Mouse (Mus musculus): ENCODE measurements around the gene Tmem270. TPM values are rescaled to one million over a fixed set of nuclear protein-coding genes. Genes with fewer than 3 reads are reported as not detected.
A peak's percentile ranks its signal among the peaks of the same experiment; 100 is the strongest.

Tmem270 gene
- polyA plus RNA-seq, 1 experiment from 2014 or later: not detected

DNA sequence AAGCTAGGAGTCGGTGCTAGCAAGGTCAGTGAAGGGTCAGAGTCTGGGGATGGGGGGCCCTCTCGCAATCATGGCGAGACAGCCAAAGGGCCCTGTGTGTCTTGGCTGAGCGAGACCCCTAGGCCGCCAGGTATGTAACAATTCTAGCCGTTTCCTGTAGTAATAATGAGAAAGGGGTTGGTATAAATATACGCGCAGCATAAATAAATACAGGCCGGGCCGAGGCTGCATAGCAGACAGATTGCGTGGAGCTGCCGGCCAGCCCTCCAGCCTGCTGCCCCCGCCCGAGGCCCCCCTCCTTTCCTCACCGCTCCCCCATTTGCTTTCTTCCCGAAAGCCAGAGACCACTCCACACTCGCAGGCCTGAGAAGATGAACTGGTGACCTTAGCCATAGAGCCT lies 8.9 kb downstream of the Tmem270 start:
- WGBS: 78% methylated on average over 17 of the region's 17 CpGs
- ATAC-seq (ENCODE audit: low FRiP score, low read depth): no peak
- no peak overlapping the region for H3K9ac ChIP-seq

DNA sequence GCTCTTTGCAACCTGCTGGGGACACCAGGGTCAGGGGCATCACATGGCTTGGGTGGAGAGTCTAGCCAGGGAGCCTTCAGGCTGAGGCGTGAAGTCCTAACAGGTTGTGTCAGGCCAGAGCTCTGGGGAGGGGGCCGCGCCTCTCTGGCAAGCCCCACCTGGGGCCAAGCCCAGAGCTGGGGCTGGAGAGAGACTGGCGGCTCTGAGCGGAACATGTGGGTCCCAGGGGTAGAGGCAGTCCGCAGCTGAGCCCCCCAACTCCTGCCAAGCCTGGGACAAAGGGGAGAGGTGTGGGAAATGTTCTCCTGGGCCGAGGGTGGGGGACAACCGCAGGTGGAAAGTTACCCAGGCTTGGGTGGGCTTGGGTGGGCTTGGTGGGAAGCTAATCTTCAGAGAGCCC lies 9.6 kb downstream of the Tmem270 start:
- Histone ChIP-seq H3K9ac (no peak overlapping the region), H3K36me3 (no peaks in the 10 kb centered on the region), H3K4me2 (no peak overlapping the region), H3K4me1 (replicated peaks) (peaks cover 7% of the 10 kb centered on the region), H3K9me3 (no peaks in the 10 kb centered on the region), H3K27me3 (no peaks in the 10 kb centered on the region), H3K4me3 (no peak overlapping the region), H3K27ac (replicated peaks) (no peak overlapping the region)
- no peak for ATAC-seq (ENCODE audit: low FRiP score, low read depth)
- WGBS: 71% methylated on average over 8 of the region's 8 CpGs

More for the DNA sequence above, 8.9 kb downstream of the Tmem270 start:
- H3K9me3 ChIP-seq: no peaks in the 10 kb centered on the region
- H3K4me3 ChIP-seq: no peak overlapping the region
- H3K27ac ChIP-seq (replicated peaks): no peak overlapping the region
- peaks cover 7% of the 10 kb centered on the region for H3K4me1 ChIP-seq (replicated peaks)
- no peak overlapping the region for H3K4me2 ChIP-seq
- H3K27me3 ChIP-seq: no peaks in the 10 kb centered on the region
- no peaks in the 10 kb centered on the region for H3K36me3 ChIP-seq

DNA sequence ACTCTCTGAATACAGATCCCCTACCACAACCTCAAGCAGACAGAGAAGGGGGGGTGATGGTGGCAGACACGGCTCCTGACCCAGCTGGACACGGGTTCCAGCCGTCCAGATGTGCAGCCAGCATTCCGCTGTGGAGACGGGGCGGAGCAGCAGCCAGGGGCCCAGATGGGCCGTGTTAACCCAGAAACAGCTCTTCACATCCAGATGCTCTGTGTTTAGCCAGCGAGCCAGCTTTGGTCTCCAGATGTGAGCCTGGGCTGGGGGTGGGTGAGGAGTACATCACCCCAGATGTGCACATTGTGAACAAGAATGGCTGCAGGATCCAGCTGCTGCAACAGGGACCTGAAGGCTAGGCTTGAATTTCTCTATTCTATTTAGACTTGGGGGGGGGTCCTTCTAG lies 11.2 kb downstream of the Tmem270 start:
- Histone ChIP-seq H3K27me3 (no peaks in the 10 kb centered on the region), H3K4me2 (no peak overlapping the region)
- 77% methylated on average over 8 of the region's 8 CpGs for WGBS

DNA sequence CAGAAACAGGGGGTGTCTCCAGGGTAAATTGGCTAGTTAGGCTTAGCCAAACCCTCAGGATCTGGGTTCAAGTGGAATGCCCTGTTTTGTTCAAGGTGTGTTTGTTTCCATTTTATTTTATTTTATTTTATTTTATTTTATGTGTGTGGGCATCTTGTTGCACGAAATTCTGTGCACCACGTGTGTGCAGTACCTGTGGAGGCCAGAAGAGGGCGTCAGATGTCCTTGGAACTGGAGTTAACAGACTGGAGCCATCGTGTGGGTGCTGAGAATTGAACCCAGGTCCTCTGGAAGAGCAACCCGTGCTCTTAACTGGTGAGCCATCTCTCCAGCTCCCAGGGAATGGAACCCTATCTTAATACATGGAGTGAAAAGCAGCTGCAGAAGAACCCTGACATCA lies 13.8 kb downstream of the Tmem270 start:
- 83% methylated on average over 5 of the region's 5 CpGs for WGBS
- Histone ChIP-seq H3K27me3 (no peaks in the 10 kb centered on the region), H3K9me3 (no peaks in the 10 kb centered on the region), H3K4me3 (no peak overlapping the region), H3K4me2 (no peak overlapping the region), H3K27ac (replicated peaks) (no peak overlapping the region), H3K9ac (no peak overlapping the region), H3K36me3 (no peaks in the 10 kb centered on the region), H3K4me1 (replicated peaks) (no peaks in the 10 kb centered on the region)
- ATAC-seq (ENCODE audit: low FRiP score, low read depth): no peak

More for the DNA sequence above, 11.2 kb downstream of the Tmem270 start:
- Histone ChIP-seq H3K4me3 (no peak overlapping the region), H3K9me3 (no peaks in the 10 kb centered on the region), H3K27ac (replicated peaks) (no peak overlapping the region), H3K4me1 (replicated peaks) (no peaks in the 10 kb centered on the region), H3K36me3 (no peaks in the 10 kb centered on the region), H3K9ac (no peak overlapping the region)
- no peak for ATAC-seq (ENCODE audit: low FRiP score, low read depth)

DNA sequence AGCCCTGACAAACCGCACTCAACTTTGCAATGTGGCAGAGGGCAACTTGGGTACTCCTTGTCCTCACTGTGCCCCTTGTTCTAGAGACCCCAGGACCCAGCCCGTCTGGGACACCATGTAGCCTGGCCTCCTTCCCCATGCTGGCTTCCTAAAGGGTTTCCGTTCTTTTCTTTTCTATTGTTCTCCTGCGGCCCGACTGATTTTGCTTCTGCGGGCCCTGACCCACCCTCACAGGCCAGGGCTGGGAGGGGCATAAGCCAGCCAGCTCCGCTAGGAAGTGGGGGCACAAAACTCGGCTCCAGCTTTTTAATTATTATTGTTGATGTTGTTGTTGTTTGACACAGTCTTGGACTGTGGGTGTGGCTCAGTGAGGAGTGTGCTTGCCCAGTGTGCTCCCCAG lies 15.0 kb downstream of the Tmem270 start:
- Histone ChIP-seq H3K36me3 (no peaks in the 10 kb centered on the region), H3K27ac (replicated peaks) (no peak overlapping the region), H3K4me3 (no peak overlapping the region), H3K4me1 (replicated peaks) (no peaks in the 10 kb centered on the region), H3K27me3 (no peaks in the 10 kb centered on the region), H3K9ac (no peak overlapping the region), H3K9me3 (no peaks in the 10 kb centered on the region), H3K4me2 (no peak overlapping the region)
- ATAC-seq (ENCODE audit: low FRiP score, low read depth): no peak; the same call in 1 of the 2 replicates
- WGBS: 54% methylated on average over 8 of the region's 8 CpGs

DNA sequence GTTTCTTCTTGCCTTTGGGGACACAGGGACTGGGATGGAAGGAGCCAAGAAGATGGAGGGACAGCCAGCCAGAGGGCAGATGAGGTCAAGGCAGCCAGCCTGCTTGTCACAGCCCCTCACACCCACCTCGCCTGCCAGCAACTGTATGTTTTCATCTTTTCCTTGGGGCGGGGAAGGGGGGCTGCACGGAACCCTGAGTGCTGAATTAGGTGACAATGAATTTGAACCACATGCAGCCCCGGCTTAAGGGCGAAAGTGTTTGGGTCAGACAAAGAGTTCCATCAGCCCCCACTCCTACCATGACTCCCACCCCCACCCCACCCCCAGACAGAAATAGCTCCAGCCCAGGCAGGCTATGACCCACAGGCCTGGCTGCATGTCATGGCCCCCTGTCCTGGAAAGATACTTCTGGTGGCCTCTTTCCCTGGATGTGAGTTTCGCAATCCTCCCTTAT lies 15.9 kb downstream of the Tmem270 start:
- no peaks in the 10 kb centered on the region for H3K4me1 ChIP-seq (replicated peaks)
- no peaks in the 10 kb centered on the region for H3K9me3 ChIP-seq
- no peaks in the 10 kb centered on the region for H3K27me3 ChIP-seq
- 83% methylated on average over 6 of the region's 6 CpGs for WGBS
- H3K9ac ChIP-seq: no peak overlapping the region
- no peak overlapping the region for H3K4me3 ChIP-seq
- no peak overlapping the region for H3K27ac ChIP-seq (replicated peaks)
- no peak overlapping the region for H3K4me2 ChIP-seq
- H3K36me3 ChIP-seq: no peaks in the 10 kb centered on the region
- ATAC-seq (ENCODE audit: low FRiP score, low read depth): no peak

DNA sequence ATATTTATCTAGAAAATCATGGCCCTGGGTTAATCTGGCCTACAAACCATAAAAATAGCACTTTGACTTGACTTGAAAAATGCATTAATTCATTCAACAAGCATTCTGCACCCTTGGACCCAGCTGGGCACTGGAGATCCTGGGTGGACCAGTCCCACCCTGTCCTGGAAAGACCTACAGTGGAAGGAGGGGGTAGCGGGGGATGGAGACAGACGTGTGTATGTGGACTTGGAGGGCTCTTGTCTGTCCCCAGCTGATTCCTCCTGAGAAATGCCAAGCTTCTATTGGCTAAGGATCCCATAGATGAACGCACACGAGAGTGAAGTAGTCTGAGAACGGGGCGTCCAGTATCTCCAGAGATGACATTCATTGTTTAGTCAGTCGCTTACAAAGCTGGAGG lies 18.0 kb downstream of the Tmem270 start:
- 88% methylated on average over 7 of the region's 7 CpGs for WGBS
- no peak overlapping the region for H3K4me2 ChIP-seq
- H3K9ac ChIP-seq: no peak overlapping the region
- no peaks in the 10 kb centered on the region for H3K36me3 ChIP-seq
- no peak overlapping the region for H3K4me3 ChIP-seq
- no peak for ATAC-seq (ENCODE audit: low FRiP score, low read depth)
- H3K9me3 ChIP-seq: no peaks in the 10 kb centered on the region
- no peaks in the 10 kb centered on the region for H3K27me3 ChIP-seq
- no peaks in the 10 kb centered on the region for H3K4me1 ChIP-seq (replicated peaks)
- no peak overlapping the region for H3K27ac ChIP-seq (replicated peaks)

DNA sequence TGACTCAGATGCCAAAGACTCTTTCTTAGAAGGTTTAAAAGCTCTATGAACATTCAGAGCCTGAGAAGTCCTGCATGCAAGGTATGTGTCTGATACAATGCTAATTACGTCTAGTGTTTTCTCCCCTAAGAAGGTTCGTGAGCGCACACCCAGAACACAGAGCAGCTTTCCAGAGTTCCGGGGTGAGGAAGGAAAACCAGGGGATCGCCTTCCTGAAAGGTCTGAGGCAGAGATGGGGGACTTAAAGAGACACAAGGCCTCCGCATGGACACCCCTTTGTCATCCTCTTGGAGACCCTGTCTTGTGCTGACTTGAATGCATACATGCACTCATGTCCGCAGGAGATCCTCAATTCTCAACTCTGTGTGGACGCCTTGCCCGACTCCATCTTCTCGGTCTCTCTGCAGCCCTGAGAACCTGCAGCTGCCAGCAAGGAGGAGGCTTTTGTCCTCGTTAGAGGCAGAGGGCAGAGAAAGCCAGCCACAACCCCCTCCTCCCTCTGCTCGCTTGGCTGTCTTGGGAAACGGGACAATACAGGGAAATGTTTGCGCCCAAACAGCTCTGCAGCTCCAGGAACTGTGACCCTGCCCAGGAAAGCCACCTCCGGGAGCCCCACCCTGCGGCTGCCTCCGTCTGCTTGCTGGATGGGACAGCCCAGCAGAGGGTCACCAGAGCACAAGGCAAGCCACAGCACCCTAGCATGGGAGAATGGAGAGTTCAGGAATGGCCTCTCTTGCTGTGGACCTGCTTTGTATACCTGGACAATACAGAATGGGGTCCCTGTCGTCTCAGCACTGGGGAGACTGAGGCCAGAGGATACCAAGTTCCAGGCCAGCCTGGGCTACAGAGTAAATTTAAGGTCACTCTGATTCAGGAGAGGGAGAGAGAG lies 18.8 kb downstream of the Tmem270 start:
- ATAC-seq (ENCODE audit: low FRiP score, low read depth): no peak
- Histone ChIP-seq H3K9ac (no peak overlapping the region), H3K27ac (replicated peaks) (no peak overlapping the region; the same call in 1 of the 2 replicates), H3K27me3 (no peaks in the 10 kb centered on the region), H3K9me3 (no peaks in the 10 kb centered on the region), H3K4me1 (replicated peaks) (no peaks in the 10 kb centered on the region), H3K4me3 (no peak overlapping the region), H3K36me3 (no peaks in the 10 kb centered on the region), H3K4me2 (no peak overlapping the region)
- 48% methylated on average over 18 of the region's 18 CpGs for WGBS

DNA sequence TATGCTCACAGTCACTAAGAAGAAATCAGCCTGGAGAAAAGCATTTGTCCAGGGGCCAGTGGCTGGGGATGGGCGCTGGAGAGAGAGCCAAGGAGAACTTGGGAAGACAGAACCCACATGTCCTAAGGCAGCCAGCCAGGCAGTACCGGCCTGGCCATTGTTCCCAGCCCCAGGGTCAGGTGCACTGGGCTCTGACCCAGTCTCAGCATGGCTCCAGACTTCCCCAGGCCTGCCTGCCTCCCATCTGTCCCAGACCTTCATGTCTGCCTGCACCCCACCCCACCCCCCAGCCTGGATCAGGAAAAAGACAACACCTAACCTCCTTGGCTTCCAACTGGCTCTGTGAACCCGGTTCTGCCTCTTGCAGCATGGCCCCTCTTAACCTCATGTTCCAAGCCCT lies 23.5 kb downstream of the Tmem270 start:
- no peak overlapping the region for H3K27ac ChIP-seq (replicated peaks)
- no peaks in the 10 kb centered on the region for H3K4me1 ChIP-seq (replicated peaks)
- no peak overlapping the region for H3K4me3 ChIP-seq
- no peak overlapping the region for H3K4me2 ChIP-seq
- ATAC-seq (ENCODE audit: low FRiP score, low read depth): no peak
- no peaks in the 10 kb centered on the region for H3K36me3 ChIP-seq
- H3K9me3 ChIP-seq: 0 out of 2 replicates have a peak, but pooled peaks cover 3% of the 10 kb centered on the region
- no peak overlapping the region for H3K9ac ChIP-seq
- no peaks in the 10 kb centered on the region for H3K27me3 ChIP-seq
- WGBS: 47% methylated on average over 3 of the region's 3 CpGs

DNA sequence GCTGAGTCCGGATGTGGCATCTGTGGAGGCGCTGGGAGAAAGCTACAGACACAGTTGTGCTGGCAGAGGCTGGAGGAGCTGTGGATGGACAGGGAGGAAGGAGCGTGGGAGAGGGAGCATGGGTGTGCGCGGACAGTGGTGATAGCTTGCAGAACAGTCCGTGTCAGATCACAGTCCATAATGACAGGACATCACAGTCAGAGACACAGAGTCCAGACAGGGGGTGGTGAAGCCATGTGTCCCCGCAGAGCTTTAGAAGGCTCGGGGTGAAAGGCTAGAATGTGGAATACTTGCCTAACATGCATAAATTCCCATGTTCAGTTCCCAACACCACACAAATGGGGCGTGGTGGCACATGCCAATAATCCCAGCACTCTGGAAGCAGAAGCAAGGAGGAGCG lies 29.7 kb downstream of the Tmem270 start:
- Histone ChIP-seq H3K9ac (no peak overlapping the region), H3K27ac (replicated peaks) (no peak overlapping the region), H3K36me3 (no peaks in the 10 kb centered on the region), H3K4me1 (replicated peaks) (peaks cover 8% of the 10 kb centered on the region), H3K4me3 (no peak overlapping the region), H3K27me3 (no peaks in the 10 kb centered on the region), H3K4me2 (no peak overlapping the region), H3K9me3 (0 out of 2 replicates have a peak, but pooled peaks cover 3% of the 10 kb centered on the region)
- no peak for ATAC-seq (ENCODE audit: low FRiP score, low read depth)
- WGBS: 83% methylated on average over 10 of the region's 10 CpGs

DNA sequence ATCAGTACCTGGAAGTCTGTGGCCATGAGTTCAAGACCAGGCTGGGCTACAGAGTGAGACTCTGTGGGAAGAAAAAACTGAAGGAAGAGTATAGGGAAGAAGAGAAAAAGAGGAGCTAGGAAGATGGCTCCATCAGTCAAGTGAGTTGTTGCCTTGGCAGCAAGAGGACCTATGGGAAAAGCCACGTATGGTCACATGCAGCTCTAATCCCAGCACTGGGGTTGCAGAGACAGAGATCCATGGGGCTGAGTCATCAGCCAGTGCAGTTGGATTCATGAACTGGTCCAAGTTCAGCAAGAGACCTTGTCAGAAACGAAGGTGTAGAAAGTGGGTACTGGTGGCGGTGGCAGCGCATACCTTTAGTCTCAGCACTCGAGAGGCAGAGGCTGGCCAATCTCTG lies 31.3 kb downstream of the Tmem270 start:
- Histone ChIP-seq H3K4me3 (no peak overlapping the region), H3K27me3 (no peaks in the 10 kb centered on the region), H3K9me3 (no peaks in the 10 kb centered on the region), H3K9ac (no peak overlapping the region), H3K4me1 (replicated peaks) (peaks cover 8% of the 10 kb centered on the region), H3K27ac (replicated peaks) (no peak overlapping the region), H3K4me2 (no peak overlapping the region), H3K36me3 (no peaks in the 10 kb centered on the region)
- no peak for ATAC-seq (ENCODE audit: low FRiP score, low read depth)
- 85% methylated on average over 5 of the region's 5 CpGs for WGBS

DNA sequence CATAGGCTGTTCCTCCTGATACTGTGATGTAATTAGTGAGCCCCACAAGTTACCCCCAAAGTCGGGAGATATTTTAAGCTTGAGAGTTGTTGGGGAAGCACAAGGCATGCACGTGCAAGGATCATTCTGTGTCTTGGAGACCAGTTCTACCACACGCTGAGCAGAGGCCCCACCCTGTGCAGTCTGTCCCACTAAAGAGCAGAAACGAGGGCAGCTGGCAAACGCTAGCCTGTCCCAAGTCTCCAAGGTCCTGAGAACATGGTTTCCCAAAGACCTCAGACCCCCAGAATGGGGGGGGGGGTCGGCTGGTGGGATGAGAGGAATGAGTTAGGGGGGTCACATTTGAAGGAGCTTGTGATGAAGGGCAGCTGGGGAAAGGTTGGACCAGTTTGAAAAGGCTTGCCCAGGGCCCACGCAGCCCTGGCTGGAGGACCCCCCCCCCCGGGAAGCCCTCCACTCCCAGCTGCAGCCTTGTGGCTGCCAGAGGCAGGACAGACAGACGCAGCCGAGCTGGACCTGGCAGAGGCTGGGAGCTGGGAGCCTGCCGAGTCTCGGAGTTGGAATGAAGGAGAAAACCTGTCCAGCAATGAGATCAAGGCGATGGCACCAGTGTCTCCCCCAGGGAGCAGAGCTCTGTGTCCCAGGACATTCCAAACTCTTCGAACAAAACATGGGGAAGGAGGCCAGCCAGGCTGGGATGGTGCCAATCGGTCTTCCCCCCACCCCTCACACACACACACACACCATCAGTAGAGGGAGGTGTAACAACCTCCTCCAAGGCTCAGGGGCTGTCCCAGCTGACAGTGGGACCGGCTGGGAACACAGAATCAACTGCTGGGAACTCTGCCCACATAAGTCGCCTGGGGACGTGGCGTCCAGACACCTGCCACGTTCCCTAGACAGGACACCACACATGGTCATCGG lies 32.3 kb downstream of the Tmem270 start:
- Histone ChIP-seq H3K4me3 (no peak overlapping the region), H3K4me1 (replicated peaks) (peaks cover 8% of the 10 kb centered on the region), H3K9me3 (no peaks in the 10 kb centered on the region), H3K36me3 (no peaks in the 10 kb centered on the region), H3K27ac (replicated peaks) (no peak overlapping the region), H3K9ac (no peak overlapping the region), H3K4me2 (no peak overlapping the region), H3K27me3 (no peaks in the 10 kb centered on the region)
- ATAC-seq (ENCODE audit: low FRiP score, low read depth): peak; percentile 84; the same call in 1 of the 2 replicates
- 59% methylated on average over 21 of the region's 21 CpGs for WGBS

Measured in hindbrain, embryonic 15.5 days (tissue).